Mouse (Mus musculus): ENCODE data around the gene 1110032A03Rik.

- TF ChIP-seq CTCF (IDR thresholded peaks at IDR 0.05; ENCODE audit: borderline replicate concordance, extremely low read depth, insufficient read depth, insufficient read length), result no peak
- no peak for TF ChIP-seq POLR2A (IDR thresholded peaks at IDR 0.05; ENCODE audit: borderline replicate concordance, extremely low read depth, insufficient read depth, insufficient read length, poor library complexity, severe bottlenecking)
Observed at GRCm38 (mm10) chr9:50732560-50732959, 42.8 kb downstream of the 1110032A03Rik start.
